Mouse (Mus musculus) spleen, postnatal 14 days (tissue): Measurements from ENCODE around the gene Brd3.

Experiments
- DNase-seq, 2 experiments: peaks; one replicate each; pipeline ENCODE4 v3.0.0; 2021 to 2022; ENCODE audit warnings: low spot score in 2 of 2

Brd3 gene

GRCm38 (mm10) chr2:27471170-27471584 lies 36.3 kb downstream of the Brd3 start:
- DNase-seq, result no peak

- DNase-seq, result no peak
These were observed 36.9 kb downstream of the Brd3 start for GRCm38 (mm10) chr2:27470535-27470934.

GRCm38 (mm10) chr2:27469991-27470355 lies 37.5 kb downstream of the Brd3 start:
- no peak for DNase-seq

GRCm38 (mm10) chr2:27469292-27469990 lies 38.0 kb downstream of the Brd3 start:
- no peak for DNase-seq

GRCm38 (mm10) chr2:27462901-27463300 lies 44.6 kb downstream of the Brd3 start:
- DNase-seq, result no peak

GRCm38 (mm10) chr2:27461881-27462660 lies 45.4 kb downstream of the Brd3 start:
- no peak for DNase-seq

- DNase-seq, result no peak
These were observed 46.8 kb downstream of the Brd3 start for GRCm38 (mm10) chr2:27460651-27461050.

GRCm38 (mm10) chr2:27460163-27460562 lies 47.3 kb downstream of the Brd3 start:
- no peak for DNase-seq

- DNase-seq, result no peak
These were observed 47.7 kb downstream of the Brd3 start for GRCm38 (mm10) chr2:27459735-27460134.

- DNase-seq, result no peak
These were observed 57.2 kb downstream of the Brd3 start for GRCm38 (mm10) chr2:27450226-27450625.

- no peak for DNase-seq
These were observed 59.7 kb downstream of the Brd3 start for GRCm38 (mm10) chr2:27447782-27448181.

- no peak for DNase-seq
These were observed 60.6 kb downstream of the Brd3 start for GRCm38 (mm10) chr2:27446812-27447211.

GRCm38 (mm10) chr2:27445910-27446309 lies 61.6 kb downstream of the Brd3 start:
- DNase-seq, result no peak

- DNase-seq, result no peak
These were observed 64.1 kb downstream of the Brd3 start for GRCm38 (mm10) chr2:27443450-27443708.

GRCm38 (mm10) chr2:27442708-27443449 lies 64.6 kb downstream of the Brd3 start:
- no peak for DNase-seq

- peak; percentile 53 to 70 for DNase-seq
These were observed 65.4 kb downstream of the Brd3 start, which contains the start of gene Brd3os for GRCm38 (mm10) chr2:27441767-27442707. Gene Brd3os (plus strand): TSS chr2:27442324.

GRCm38 (mm10) chr2:27438281-27438680 lies 69.2 kb downstream of the Brd3 start:
- peak in 1 of 2 experiments; percentile 39 for DNase-seq

- DNase-seq, result no peak
These were observed 69.6 kb downstream of the Brd3 start for GRCm38 (mm10) chr2:27437876-27438275.

GRCm38 (mm10) chr2:27432599-27432998 lies 74.9 kb downstream of the Brd3 start:
- no peak for DNase-seq

- DNase-seq, result no peak
These were observed 76.8 kb downstream of the Brd3 start for GRCm38 (mm10) chr2:27430621-27431020.

GRCm38 (mm10) chr2:27428071-27428470 lies 79.4 kb downstream of the Brd3 start:
- DNase-seq, result peak; percentile 64 to 82
